Mouse (Mus musculus): ENCODE data around the gene 1110002E22Rik. TPM values are rescaled to one million over a fixed set of nuclear protein-coding genes. Genes with fewer than 3 reads are reported as not detected.

The 1110002E22Rik gene
- polyA plus RNA-seq, 2 experiments = 0.01 TPM; not detected in 1

DNA sequence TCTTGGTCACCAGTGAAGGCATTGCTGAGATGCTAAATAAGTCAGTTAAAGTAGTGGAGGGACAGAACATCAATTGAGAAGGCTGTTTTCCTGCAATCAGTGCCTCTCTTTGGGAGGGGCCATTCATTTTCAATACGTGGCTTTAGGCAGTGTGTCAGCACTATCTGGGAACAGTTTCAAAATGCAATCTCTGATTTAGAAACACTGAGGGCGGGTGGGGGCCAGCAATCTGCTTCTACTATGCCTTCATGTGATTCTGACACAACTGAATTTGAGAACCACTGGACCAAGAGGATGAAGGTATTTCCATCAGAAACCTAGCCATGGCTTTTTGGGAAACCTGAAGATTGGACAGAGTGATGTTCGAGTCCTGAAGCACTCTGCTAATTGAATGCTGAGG is 30.4 kb downstream of the 1110002E22Rik start:
- no peak for TF ChIP-seq EP300 (IDR thresholded peaks at IDR 0.05; ENCODE audit: low read depth)
- no peak for TF ChIP-seq CTCF (IDR thresholded peaks at IDR 0.05; ENCODE audit: low read depth)
- WGBS (ENCODE audit: insufficient replicate concordance) = 47% methylated on average over 3 of the region's 3 CpGs
- ATAC-seq (ENCODE audit: insufficient read depth) (no peak), DNase-seq (ENCODE audit: low read depth in 3 of 3, low spot score in 3 of 3) (no peak)
- Histone ChIP-seq H3K4me2 (ENCODE audit: low read depth) (no peak overlapping the region), H3K36me3 (replicated peaks; ENCODE audit: control insufficient read depth, insufficient read depth, low read depth) (no peaks in the 10 kb centered on the region), H3K27me3 (ENCODE audit: control insufficient read depth, insufficient read depth, low read length) (no peaks in the 10 kb centered on the region), H3K4me3 (ENCODE audit: insufficient read depth in 1 of 2, low read depth in 2 of 2, low read length in 2 of 2) (no peak overlapping the region), H3K4me1 (replicated peaks; ENCODE audit: control insufficient read depth in 2 of 2, insufficient read depth in 2 of 2, low read length in 1 of 2) (no peaks in the 10 kb centered on the region), H3K9me3 (ENCODE audit: control insufficient read depth, low read length) (no peaks in the 10 kb centered on the region), H3K9ac (replicated peaks) (no peak overlapping the region), H3K27ac (no peak overlapping the region)

DNA sequence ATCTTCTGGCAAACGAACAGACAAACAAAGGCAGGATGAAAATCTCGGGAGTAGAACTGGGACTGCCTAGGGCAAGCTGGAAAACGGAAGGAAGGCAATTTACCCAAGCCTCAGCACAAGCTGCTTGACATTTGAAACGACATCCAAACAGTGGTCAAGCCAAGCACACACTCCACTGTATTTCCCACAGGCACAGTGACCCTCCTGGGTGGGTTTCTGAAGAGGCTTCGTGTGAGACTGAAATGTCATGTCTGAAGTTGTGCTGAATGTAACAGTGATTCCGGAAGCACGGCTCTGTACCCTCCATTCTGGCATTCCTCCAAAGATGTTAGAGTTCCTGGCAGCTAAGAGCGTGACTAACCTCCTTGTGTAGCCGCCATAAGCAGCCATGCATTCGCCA is 30.9 kb downstream of the 1110002E22Rik start:
- no peaks in the 10 kb centered on the region for H3K36me3 ChIP-seq (replicated peaks; ENCODE audit: control insufficient read depth, insufficient read depth, low read depth)
- no peak overlapping the region for H3K27ac ChIP-seq
- ATAC-seq (ENCODE audit: insufficient read depth) (no peak), DNase-seq (ENCODE audit: low read depth in 3 of 3, low spot score in 3 of 3) (no peak)
- no peaks in the 10 kb centered on the region for H3K27me3 ChIP-seq (ENCODE audit: control insufficient read depth, insufficient read depth, low read length)
- H3K9me3 ChIP-seq (ENCODE audit: control insufficient read depth, low read length) = no peaks in the 10 kb centered on the region
- H3K9ac ChIP-seq (replicated peaks) = no peak overlapping the region
- no peak overlapping the region for H3K4me3 ChIP-seq (ENCODE audit: insufficient read depth in 1 of 2, low read depth in 2 of 2, low read length in 2 of 2)
- 59% methylated on average over 10 of the region's 10 CpGs for WGBS (ENCODE audit: insufficient replicate concordance)
- TF ChIP-seq CTCF (IDR thresholded peaks at IDR 0.05; ENCODE audit: low read depth) (no peak), EP300 (IDR thresholded peaks at IDR 0.05; ENCODE audit: low read depth) (no peak)
- no peaks in the 10 kb centered on the region for H3K4me1 ChIP-seq (replicated peaks; ENCODE audit: control insufficient read depth in 2 of 2, insufficient read depth in 2 of 2, low read length in 1 of 2)
- no peak overlapping the region for H3K4me2 ChIP-seq (ENCODE audit: low read depth)

- no peaks in the 10 kb centered on the region for H3K4me1 ChIP-seq (replicated peaks; ENCODE audit: control insufficient read depth in 2 of 2, insufficient read depth in 2 of 2, low read length in 1 of 2)
- H3K9ac ChIP-seq (replicated peaks) = no peak overlapping the region
- H3K9me3 ChIP-seq (ENCODE audit: control insufficient read depth, low read length) = no peaks in the 10 kb centered on the region
- TF ChIP-seq CTCF (IDR thresholded peaks at IDR 0.05; ENCODE audit: low read depth) (no peak), EP300 (IDR thresholded peaks at IDR 0.05; ENCODE audit: low read depth) (no peak)
- no peak overlapping the region for H3K4me3 ChIP-seq (ENCODE audit: insufficient read depth in 1 of 2, low read depth in 2 of 2, low read length in 2 of 2)
- DNase-seq (ENCODE audit: low read depth in 3 of 3, low spot score in 3 of 3) (no peak), ATAC-seq (ENCODE audit: insufficient read depth) (no peak)
- 71% methylated on average over 19 of the region's 19 CpGs for WGBS (ENCODE audit: insufficient replicate concordance)
- no peaks in the 10 kb centered on the region for H3K27me3 ChIP-seq (ENCODE audit: control insufficient read depth, insufficient read depth, low read length)
- no peaks in the 10 kb centered on the region for H3K36me3 ChIP-seq (replicated peaks; ENCODE audit: control insufficient read depth, insufficient read depth, low read depth)
- H3K27ac ChIP-seq = no peak overlapping the region
- H3K4me2 ChIP-seq (ENCODE audit: low read depth) = no peak overlapping the region
Measured at GRCm38 (mm10) chr3:138096263-138097028, 31.6 kb downstream of the 1110002E22Rik start.

DNA sequence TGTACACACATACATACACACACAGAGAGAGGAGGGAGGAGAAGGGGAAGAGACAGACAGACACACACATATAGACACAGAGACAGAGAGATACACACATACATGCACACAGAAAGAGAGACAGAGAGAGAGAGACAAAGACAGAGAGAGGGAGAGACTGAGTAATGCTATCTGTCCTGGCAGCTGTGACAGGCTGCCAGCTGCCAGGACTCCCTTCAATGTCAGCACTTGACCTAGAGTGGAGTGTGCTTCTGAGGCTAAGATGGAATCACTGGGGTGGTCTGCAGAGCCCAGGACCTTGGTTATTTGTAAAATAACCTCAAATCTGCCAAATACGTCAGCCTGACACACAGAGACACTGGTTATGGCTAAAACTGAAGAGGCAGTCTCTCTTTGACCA is 32.9 kb downstream of the 1110002E22Rik start:
- WGBS (ENCODE audit: insufficient replicate concordance) = 51% methylated on average over 1 of the region's 1 CpGs
- Histone ChIP-seq H3K27ac (no peak overlapping the region), H3K9me3 (ENCODE audit: control insufficient read depth, low read length) (no peaks in the 10 kb centered on the region), H3K27me3 (ENCODE audit: control insufficient read depth, insufficient read depth, low read length) (no peaks in the 10 kb centered on the region), H3K9ac (replicated peaks) (no peak overlapping the region), H3K4me1 (replicated peaks; ENCODE audit: control insufficient read depth in 2 of 2, insufficient read depth in 2 of 2, low read length in 1 of 2) (no peaks in the 10 kb centered on the region), H3K4me2 (ENCODE audit: low read depth) (no peak overlapping the region), H3K4me3 (ENCODE audit: insufficient read depth in 1 of 2, low read depth in 2 of 2, low read length in 2 of 2) (no peak overlapping the region), H3K36me3 (replicated peaks; ENCODE audit: control insufficient read depth, insufficient read depth, low read depth) (no peaks in the 10 kb centered on the region)
- DNase-seq (ENCODE audit: low read depth in 3 of 3, low spot score in 3 of 3) (no peak), ATAC-seq (ENCODE audit: insufficient read depth) (no peak)
- TF ChIP-seq EP300 (IDR thresholded peaks at IDR 0.05; ENCODE audit: low read depth) = no peak

DNA sequence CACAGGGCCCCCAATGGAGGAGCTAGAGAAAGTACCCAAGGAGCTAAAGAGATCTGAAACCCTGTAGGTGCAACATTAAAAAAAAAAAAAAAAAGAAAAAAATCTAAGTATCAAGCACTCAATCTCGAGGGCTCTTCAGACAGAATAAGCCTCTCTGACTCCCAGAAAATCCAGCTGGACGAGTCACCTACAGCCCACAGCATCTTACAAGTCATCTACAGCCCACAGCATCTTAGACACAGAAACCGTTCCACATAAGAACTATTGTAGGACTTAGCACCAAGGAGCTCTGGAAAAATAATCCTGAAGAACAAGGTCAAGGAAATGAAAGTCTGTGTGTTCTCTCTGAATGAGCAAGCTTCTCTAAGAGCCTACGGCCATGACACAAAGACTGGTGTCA is 37.1 kb downstream of the 1110002E22Rik start:
- DNase-seq (ENCODE audit: low read depth in 3 of 3, low spot score in 3 of 3) (no peak), ATAC-seq (ENCODE audit: insufficient read depth) (no peak)
- Histone ChIP-seq H3K4me1 (replicated peaks; ENCODE audit: control insufficient read depth in 2 of 2, insufficient read depth in 2 of 2, low read length in 1 of 2) (no peaks in the 10 kb centered on the region), H3K4me2 (ENCODE audit: low read depth) (no peak overlapping the region), H3K27me3 (ENCODE audit: control insufficient read depth, insufficient read depth, low read length) (no peaks in the 10 kb centered on the region), H3K27ac (no peak overlapping the region), H3K9ac (replicated peaks) (no peak overlapping the region), H3K36me3 (replicated peaks; ENCODE audit: control insufficient read depth, insufficient read depth, low read depth) (no peaks in the 10 kb centered on the region), H3K9me3 (ENCODE audit: control insufficient read depth, low read length) (no peaks in the 10 kb centered on the region), H3K4me3 (ENCODE audit: insufficient read depth in 1 of 2, low read depth in 2 of 2, low read length in 2 of 2) (no peak overlapping the region)
- TF ChIP-seq CTCF (IDR thresholded peaks at IDR 0.05; ENCODE audit: low read depth) = no peak
- no peak for TF ChIP-seq EP300 (IDR thresholded peaks at IDR 0.05; ENCODE audit: low read depth)
- 61% methylated on average over 4 of the region's 4 CpGs for WGBS (ENCODE audit: insufficient replicate concordance)

Measured in liver, embryonic 14.5 days (tissue).